Mouse (Mus musculus): ENCODE results near the gene Neil1.

DNA sequence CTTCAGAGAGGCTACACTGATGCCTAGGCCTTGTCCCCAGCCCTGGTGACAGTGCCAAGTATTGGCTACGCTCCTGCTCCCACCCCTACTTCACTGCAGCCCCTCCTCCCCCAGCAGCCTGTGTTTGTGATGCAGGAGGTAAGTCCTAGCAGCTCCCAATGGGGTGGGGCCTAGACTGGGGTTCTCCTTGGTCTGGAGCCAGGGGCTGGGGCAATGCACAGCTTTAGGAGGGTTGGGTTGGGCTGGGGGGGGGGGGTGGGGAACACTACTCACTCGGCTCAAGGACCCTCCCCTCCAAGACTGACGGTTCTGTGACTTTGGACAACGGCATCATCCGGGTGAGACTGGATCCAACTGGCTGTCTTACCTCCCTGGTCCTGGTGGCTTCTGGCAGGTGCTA, 8.5 kb downstream of the Neil1 start:
- TF ChIP-seq POLR2A (IDR thresholded peaks at IDR 0.05; ENCODE audit: extremely low read depth, insufficient read depth, low read length) = no peak
- no peak for TF ChIP-seq CTCF (IDR thresholded peaks at IDR 0.05; ENCODE audit: low read depth, low read length)

Data from liver, adult 2 months (tissue).